Mouse (Mus musculus) testis, adult 2 months (tissue): Measurements from ENCODE around the gene Pard3.

Source experiments
- CTCF ChIP-seq: fragments of 200-500 bp; IDR thresholded peaks from 2 replicates; pipeline ENCODE4 v1.5.1; 2012; ENCODE audit warnings: low read depth, mild to moderate bottlenecking, inconsistent platforms, low read length, moderate library complexity; ENCODE audit not compliant: control insufficient read depth, insufficient read depth, insufficient replicate concordance
- POLR2A ChIP-seq: fragments of 200-500 bp; IDR thresholded peaks from 2 replicates; pipeline ENCODE4 v1.6.1; 2012; ENCODE audit warnings: low read depth, mild to moderate bottlenecking, inconsistent platforms, low read length, moderate library complexity; ENCODE audit not compliant: control insufficient read depth

GRCm38 (mm10) chr8:127099439-127100090 lies 35.9 kb downstream of the Pard3 start:
- TF ChIP-seq POLR2A (no peak), CTCF (no peak)
